Mouse (Mus musculus) lung, adult 2 months (tissue): Measurements from ENCODE around the gene 2010111I01Rik.

Source experiments
- CTCF ChIP-seq: fragments of 200-500 bp; IDR thresholded peaks from 2 replicates; pipeline ENCODE4 v1.5.1; 2011; ENCODE audit warnings: mild to moderate bottlenecking, low read length, control low read depth; ENCODE audit not compliant: insufficient read depth
- POLR2A ChIP-seq: fragments of 200-500 bp; IDR thresholded peaks from 2 replicates; pipeline ENCODE4 v1.6.1; 2011; ENCODE audit warnings: low read depth, mild to moderate bottlenecking, control low read depth, low read length, borderline replicate concordance; ENCODE audit errors: extremely low read depth

GRCm38 (mm10) chr13:63231702-63232070, 267.0 kb downstream of the 2010111I01Rik start:
- no peak for TF ChIP-seq POLR2A
- TF ChIP-seq CTCF: no peak
